Mouse (Mus musculus): ENCODE data around the gene Zfp965.
"Not testable (repeated sequence)": the region's sequence is repeated elsewhere in the genome, so short reads cannot be mapped to it uniquely, and the experiment has no call there.

The Zfp965 gene

GRCm38 (mm10) chr2:175469685-175470084, at the start of gene Zfp965:
TSS of gene Zfp965 (plus strand) at chr2:175469985.
- not testable (repeated sequence) for DNase-seq (ENCODE audit: low spot score in 2 of 2)

GRCm38 (mm10) chr2:175435707-175436106, 34.1 kb upstream of the Zfp965 start, which contains the start of gene Gm4724:
TSS of gene Gm4724 (minus strand) at chr2:175435807.
- not testable (repeated sequence) for DNase-seq (ENCODE audit: low spot score in 2 of 2)

Data from urinary bladder, adult 18-20 months (tissue).